Mouse (Mus musculus) brain, adult 2 months (tissue): ENCODE results near the gene Tapt1.

Experiments used
- DNase-seq: peaks from one replicate; pipeline ENCODE4 v3.0.0; 2011; ENCODE audit warnings: low read depth, low spot score

Gene Tapt1

DNA sequence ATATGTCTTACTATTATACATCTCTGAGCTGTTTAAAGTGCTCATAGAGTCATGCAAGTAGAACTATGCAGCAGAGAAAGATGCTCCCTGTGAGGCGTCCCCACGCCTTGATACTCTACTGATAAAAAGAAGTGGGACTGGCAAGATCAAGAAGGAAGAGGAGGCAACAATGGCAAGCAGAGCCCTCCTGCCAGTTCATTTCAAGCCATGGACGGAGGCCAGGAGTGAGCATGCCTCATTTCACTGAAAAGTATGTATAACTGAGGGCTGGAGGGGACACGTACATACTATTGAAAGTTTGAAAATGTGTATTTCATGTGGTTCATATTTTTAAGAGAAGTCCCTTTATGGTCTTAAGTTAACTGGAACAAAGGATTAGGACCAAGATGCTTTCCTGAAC, 28.0 kb downstream of the Tapt1 start:
- DNase-seq = no peak

DNA sequence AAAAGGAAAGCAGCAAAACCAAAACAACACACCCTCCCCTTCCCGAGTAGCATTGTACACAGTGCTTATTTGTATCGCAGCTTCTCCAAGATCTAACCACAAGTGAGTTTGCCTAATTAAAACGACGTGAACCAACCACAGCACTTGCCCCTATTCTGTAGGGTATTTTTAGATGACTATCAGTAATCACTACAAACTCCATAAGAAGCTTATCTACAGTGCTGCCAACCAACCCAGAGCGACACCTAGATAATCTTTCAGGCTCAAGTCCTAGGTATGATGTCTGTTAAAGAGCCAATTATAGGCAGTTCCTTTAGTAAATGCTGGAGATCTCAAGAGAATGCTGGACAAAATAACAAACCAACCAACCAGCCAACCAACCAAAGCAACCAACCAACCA, 28.6 kb downstream of the Tapt1 start:
- no peak for DNase-seq

DNA sequence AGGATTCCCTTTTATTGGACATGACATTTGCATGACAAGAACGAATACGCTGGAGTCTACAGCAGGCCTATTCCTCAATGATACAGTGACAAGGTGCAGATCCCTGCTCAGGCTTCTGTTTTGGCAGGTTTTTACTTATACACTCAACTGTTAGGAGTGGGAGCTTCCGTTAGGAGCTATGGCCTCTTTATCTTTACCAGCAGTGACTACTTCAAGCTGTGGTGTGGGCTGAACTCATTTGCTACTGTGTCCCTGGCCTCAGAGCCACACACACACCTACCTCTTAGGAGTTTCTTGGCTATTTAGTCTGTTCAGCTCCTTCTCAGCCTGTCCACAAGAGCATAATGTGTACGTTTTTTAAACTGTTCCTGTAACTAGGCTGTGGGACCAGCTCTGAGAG, 30.3 kb downstream of the Tapt1 start:
- DNase-seq = no peak

DNA sequence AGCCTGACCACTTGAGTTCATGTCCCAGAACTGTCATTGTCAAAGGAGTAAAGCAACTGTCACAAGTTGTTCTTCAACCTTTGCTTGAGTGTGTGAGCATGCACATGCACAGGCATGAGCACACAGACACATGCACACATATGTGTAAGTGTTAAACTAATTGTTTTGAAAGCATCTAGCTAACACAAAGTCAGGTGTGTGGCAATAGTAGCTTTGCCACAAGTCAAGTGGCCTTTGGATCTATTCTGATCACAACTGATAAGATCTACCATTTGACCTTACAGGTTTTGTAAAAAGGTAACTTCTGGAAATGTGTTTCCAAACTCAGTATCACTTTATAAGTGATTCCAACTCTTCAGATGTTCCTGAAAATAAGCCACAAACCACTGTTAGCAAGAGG, 39.1 kb downstream of the Tapt1 start:
- no peak for DNase-seq

DNA sequence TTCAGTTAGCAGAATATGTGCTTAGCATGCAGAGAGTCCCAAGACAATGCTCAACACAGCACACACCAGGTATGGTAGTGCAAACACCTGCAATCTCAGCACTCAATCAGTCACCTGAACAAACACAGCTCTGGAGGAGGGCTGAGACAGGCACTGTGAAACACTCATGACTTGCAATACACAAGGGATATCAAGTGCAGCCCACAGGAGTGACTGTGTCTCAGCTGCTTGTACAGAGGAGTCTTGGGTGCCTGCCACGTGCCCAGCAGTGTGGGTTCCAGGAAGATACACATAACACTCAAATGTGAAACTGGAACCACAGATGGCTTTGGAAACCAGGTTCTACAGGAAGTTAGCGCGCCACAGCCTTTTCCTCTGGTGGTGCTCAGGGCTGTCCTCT, 44.8 kb downstream of the Tapt1 start:
- peak; percentile 78 for DNase-seq

DNA sequence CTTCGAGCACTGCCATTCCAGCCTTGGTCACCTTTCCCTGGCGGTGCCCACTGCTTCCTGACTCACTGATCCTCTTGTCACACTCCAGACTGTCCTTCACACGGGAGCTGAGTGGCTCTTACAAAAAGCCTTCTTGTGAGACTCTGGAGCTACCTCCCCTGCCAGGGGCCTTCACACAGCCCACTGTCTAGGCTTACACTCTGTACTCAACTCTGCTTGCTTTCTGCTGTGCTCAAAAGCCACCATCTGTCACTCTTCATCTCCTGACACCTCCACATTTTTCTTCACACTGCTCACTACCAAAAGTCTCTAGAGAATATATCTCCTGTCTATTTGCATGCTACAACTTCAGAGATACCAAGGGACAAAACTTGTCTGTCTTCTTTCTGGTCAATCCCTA, 46.0 kb downstream of the Tapt1 start:
- DNase-seq = peak; percentile 72

DNA sequence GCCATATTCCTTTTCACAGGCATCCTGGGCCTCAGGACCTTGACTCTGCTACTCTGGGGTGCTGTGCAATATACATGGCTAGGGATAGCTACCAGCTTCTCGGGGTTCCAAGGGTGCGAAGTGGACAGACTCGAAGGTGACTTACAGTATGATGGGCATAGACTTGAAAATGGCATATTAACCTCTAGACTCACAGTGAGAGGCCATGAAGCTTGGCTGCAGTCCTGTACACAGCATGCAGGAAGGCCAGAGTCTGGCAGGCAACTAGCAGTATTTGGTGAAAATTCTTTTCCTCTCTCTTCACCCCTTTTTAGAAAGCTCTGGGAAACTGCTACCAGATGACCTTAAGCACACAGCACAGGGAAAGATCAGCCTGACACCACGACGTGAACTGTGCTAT, 52.4 kb downstream of the Tapt1 start:
- DNase-seq = peak; percentile 89

DNA sequence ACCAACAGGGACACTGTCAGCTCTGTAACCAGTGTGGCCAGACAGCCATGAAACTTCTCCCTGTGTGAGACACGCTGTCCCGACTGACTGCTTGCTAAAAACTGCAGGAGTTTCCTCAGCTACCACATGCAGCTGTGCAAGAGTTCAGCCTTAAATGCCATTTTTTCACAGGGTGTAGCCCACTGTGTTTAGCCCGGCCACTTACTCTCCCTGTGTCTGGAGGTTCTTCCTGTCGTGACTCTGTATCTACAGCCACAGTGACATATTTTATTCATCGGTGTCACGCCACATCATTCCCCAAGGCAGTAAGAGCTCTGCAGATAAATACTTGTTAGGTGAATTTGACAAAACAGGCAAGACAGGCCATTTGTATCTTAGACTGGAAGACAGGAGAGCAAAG, 59.6 kb downstream of the Tapt1 start:
- no peak for DNase-seq

DNA sequence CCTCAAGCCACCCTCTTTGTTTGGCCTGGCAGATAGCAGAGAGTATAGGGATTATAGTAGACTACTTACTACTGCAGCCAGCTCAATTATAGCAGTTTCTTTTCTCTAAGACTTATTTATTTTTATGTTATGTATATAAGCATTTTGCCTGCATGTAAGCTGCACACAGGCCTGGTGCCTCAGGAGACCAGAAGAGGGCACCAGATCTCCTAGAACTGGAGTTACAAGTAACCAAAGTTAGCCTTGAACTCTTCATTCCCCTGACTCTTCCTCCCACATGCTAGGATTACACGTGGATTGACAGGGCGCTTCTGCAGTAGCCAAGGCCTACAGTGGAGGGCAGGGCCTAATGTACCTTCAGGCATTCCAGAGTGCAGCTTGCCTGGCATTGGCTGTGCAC, 60.6 kb downstream of the Tapt1 start:
- DNase-seq = peak; percentile 81

DNA sequence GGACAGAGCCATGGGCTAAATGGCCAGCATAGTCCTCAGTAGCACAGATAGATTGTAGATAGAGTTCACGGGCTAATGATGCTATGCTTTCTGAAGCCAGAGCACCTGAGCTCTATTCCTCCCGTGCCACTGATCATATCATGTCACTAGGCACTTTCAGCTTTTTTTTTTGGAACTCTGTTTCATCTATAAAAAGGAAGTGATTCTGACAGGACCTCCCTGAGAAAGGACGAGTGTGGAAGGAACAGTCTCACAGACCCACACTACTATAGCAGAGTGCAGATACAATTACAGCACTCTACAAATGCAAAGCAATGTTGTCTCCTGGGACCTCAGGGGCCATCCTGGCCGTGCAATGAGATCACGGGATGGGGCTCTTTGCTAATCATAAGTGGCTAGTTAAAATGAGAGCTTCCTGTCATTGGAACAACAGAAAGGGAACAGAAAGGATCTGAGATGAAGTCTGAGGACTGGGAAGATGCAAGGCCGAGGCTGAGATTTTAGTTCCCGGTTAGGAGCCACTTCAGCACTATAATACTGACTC, 62.1 kb downstream of the Tapt1 start:
- DNase-seq = no peak

DNA sequence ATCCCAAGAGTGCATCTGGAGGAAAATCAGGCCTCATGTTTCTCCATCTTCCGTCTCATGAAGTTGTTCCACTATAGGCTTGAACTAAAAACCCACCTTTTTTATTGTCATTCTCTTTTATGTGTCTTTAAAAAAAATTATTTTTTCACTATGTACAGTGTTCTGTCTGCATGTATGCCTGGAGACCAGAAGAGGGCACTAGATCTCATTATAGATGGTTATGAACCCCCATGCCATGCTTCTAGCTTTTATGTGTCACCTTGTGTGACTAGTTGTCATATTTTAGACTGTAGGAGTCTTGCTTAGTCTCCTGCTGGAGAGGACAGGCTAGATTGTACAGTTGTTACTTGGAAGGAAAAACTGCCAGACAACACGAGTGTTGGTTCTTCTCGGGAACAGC, 63.1 kb downstream of the Tapt1 start:
- no peak for DNase-seq

DNA sequence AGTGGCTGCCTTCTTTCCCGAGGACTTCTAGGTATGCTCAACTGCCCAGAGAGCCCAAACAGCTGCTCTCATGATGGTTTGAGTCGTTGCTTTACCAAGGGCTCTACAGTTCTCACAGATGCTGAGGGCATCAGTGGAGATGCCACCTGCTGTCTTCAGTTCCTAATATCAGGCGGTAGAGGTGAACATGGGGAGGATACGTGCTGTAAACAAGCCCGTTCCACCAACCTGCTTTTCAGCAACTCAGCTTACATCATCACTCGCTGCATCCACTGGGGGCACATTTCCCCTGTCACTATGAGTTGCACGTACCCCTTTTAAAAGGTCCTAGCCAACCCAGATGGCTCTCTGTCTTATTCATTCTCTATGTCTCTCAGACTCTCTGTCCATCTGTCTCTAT, 63.6 kb downstream of the Tapt1 start:
- no peak for DNase-seq

DNA sequence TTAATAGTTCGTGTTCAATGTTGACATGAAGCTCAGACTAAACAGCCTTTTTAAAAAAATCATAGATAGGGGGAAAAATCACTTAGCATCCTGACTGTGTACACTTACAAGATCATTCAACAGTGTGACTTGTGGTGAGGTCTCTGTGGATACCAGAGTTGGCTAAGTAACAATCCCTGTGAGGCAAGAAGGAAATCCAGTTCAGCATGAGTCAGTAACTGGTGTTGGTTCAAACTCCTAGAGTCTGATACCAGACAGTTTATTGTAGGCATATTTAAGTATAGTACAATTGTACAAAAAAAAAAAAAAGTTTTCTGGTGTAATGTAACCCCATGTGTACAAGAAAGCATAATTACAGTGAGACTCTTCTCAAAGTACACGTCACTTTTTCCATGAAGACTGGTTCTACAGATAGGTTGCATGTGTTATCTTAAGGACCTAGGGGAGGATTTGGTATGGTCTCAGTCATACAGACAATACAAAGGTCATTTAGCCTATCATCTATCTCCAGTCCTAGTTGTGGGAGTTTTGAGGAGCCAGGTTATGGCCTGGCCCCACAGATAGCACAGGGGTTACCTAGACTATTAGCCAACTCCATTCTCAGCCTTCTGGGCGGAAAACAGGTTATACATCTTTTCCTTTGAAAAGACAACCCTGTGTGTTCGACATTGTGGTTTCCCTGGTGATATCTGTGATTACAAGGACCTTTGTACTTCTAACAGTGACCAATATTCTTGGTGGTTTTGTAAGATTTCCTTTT, 66.6 kb downstream of the Tapt1 start:
- no peak for DNase-seq

DNA sequence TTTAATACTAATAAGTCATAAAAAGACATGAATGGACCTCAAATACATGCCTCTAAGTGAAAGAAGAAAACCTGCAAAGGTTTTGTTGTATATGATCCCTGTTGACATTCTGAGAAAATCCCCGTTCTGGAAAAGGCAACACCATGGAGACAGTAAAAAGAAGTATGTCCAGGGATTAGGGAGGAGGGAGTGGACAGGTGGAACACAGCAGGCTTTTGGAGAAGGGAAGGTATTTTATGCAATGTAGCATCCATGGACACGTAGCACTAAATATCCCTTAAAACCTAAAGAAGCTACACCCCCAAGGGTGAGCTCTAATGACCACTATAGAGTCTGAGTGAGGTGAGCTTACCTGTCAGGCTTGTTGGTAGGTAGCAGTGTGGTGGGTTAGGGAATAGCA, 67.2 kb downstream of the Tapt1 start:
- peak; percentile 72 for DNase-seq

DNA sequence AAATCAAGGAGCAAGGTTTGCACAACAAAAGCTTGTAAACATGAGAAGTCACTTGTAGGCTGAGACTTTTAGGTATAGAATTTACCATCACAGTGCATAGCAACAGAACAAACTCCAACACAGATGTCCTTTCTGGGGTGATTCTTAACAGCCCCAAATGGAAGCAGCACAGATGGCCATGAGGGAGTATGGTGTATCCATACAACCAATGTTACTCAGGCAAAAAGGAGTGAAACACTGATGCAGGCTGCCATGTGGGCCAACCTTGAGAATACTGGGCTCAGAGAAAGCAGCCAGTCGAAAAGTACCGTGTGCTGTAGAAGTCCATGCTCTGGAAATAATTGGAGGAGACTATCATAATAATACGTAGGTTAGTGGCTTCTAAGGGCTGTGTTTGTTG, 68.0 kb downstream of the Tapt1 start:
- DNase-seq = peak; percentile 75

DNA sequence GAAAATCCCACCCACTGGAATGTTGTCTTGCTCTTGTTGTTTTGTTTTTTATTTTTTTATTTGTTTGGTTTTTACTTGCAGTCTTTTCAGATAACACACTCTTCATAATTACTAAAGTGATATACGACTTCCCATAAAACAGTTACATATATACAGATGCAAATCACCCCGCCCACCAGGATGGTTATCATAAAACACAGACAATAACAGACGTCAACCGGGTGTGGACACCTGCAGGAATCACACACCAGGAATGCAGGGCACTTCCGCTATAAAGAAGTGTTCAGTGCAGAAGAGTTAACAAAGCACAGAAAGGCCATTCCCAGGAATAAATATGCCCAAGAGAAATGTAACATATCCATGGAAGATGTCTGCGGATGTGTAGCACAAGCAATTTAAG, 68.7 kb downstream of the Tapt1 start:
- no peak for DNase-seq

DNA sequence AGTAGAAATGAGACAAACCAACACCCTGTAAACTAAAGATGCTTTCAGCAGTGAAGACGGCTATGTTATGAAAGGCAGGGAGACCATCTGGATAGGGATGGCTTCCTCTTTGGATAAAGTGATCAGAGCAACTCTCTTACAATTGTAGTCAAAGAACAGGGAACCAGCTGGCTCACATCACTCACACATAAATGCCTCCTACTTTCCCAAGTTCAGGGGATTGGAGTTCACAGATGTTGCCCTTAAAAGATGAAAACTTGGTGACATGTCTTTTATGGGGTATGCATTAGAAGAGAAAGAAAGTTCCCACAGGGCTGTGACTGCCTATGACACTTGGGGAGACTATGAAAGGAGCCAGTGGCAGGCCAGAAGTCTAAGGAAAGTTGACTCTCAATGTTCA, 73.4 kb downstream of the Tapt1 start:
- peak; percentile 45 for DNase-seq

DNA sequence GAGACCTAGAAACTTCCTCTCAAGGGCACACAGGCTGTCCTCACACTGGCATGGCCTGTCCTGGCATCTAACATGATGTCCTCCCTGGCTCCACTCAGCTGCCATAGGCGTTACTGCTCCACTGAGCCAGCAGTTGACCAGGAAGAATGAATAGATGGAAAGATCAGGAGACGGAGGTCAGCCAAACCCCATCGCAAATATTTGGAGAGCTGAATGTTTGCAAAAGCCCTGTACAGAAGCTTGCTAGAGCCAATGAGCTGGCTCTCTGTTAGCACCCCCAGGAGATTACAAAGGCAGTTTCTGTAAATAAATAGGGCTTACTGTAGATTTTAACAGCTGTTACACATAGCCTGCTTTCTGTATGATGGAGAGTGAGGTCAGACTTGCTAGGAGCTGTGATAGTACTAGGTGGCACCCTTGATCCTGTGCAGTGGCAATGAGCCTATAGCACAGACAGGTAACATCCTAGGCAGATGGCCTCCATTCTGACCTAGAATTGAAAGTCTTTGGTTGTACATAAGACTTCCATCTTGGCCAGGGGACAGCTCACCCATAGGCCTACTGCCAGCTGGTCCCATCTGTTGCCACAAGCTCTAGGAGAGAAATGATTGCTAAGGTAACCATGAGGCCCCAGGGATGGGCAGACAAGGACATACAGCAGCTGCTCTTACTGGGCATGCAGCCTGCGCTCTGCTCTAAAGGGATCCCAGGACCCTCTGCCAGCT, 74.9 kb downstream of the Tapt1 start:
- DNase-seq = peak; percentile 99

DNA sequence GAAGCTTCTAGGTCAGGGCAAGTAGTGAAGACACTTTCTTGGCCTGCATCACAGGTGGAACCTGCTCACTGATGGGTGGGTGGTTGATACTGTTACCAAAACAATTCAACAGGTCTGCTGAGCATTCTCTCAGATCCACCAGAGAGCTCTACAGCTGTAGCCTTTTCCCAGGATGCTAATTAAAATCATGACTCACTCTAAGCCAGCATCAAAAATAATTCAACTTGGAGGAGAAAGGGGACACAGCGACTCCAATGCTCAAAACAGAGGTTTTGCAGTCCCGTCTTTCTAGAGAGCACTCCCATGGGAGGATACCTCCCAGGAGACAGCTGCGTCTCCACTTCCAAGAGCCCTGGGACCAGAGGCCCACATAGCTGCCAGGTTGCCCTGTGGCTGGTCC, 78.7 kb downstream of the Tapt1 start:
- DNase-seq = peak; percentile 83

DNA sequence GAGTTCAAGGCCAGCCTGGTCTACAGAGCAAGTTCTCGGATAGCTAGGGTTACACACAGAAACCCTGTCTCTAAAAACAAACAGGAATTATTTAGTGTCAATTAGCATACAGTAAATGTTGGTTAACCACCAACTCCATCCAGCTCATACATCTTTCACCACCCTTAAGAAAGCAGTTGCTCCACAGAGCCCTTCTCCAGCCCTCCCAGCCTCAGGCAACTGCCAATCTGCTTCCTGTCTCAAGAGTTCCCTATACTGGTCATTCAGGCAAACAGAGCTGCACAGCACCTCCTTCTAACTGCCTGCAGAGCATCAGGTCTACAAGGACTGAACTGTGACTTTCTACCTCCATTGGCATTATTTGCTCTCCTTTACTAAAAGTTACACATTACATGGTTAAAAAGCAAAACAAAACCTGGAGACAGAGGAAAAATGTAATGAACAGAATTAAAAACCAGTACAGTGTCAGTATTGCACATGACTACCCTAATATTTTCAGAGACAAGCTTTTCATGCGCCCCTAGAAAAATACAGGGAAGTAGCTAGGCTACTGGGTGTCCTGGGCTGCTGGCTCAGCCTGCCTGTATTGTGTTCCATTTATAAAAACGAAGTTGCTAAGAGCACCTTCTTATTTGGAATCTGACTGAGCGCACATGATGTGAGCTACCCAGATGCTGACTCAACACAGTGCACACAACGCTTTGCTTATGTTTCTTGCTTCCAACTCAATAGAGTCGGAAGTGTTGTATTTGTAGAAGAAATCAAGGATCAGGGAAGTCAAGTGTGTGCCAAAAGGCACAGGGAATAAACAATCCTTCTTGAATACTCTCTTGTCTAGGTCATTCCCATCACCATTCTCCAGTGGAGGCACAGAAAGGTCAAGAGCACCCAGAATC, 79.7 kb downstream of the Tapt1 start:
- DNase-seq = peak; percentile 54

DNA sequence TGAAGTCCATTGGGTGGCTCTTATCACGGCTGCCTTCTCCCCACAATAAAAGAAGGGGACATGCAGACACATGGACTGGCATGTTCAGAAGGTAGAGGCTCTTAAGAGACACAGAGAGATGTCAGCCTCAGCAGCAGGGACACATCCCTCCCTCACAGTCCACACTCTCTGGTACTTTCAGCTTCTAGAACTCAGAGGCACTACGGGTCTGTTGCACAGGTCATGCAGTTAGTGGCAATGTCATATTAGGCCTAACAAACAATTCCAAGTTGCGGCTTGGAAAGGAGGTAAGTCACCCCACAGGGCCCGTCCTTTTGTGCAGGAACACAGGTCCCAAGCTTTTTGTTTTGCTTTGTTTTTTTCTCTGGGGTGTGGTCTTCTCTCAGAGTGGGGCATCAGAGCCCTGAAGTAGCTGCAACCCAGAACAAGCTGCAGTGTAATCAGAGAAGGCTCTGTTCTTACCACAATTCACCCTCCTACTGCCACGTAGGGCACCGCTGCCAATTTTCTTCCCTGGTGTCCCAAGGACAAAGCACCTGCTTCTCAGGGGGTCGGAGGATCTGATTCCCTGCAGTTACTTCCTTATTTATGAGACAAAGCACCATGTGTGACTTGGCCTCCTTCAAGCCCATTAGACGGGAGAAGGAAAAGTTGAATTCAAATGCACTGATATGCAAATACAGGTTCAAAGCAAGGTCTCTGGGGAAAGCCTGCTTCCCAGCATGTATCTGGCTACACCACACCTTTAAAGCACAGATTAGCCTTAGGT, 82.8 kb downstream of the Tapt1 start:
- DNase-seq = no peak
